Mouse (Mus musculus): ENCODE data around the gene Adprh. TPM values are rescaled to one million over a fixed set of nuclear protein-coding genes. Genes with fewer than 3 reads are reported as not detected.

Gene Adprh
- polyA plus RNA-seq, 1 experiment from 2014 or later, result 90.5 TPM

DNA sequence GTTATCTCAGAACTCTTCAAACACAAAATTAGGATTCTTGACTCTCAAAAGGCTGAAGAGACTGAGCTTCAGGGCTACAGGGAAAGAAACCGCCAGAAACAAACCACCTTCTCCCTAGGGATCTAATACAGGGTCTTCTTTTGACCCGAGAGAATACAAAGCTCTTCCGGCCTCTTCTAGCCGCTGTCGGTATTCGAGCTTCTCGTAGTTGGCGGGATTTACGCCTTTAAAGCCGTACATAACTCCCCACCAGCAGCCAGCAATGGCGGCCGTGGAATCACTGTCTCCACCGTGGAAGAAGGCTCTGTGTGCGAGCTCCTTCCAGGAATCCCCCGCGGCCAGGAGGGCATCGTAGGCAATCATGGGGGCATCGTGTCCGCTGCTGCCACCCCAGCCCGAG is 6.9 kb downstream of the Adprh start:
- peaks cover 3% of the 10 kb centered on the region; the same call in 1 of the 2 replicates for H3K9me3 ChIP-seq (ENCODE audit: control insufficient read depth, low read length)
- H3K4me1 ChIP-seq (ENCODE audit: control insufficient read depth in 2 of 2, insufficient read depth in 2 of 2, low read length in 2 of 2), result no peaks in the 10 kb centered on the region
- no peak overlapping the region for H3K9ac ChIP-seq (ENCODE audit: low read length)
- ATAC-seq (ENCODE audit: insufficient number of reproducible peaks, insufficient read depth, low FRiP score, low read depth), result no peak
- H3K4me2 ChIP-seq (ENCODE audit: low read length), result no peak overlapping the region
- H3K36me3 ChIP-seq (ENCODE audit: control insufficient read depth, insufficient read depth, low read length), result peaks cover 73% of the 10 kb centered on the region
- no peak overlapping the region for H3K4me3 ChIP-seq (ENCODE audit: control insufficient read depth in 1 of 2, insufficient read depth in 1 of 2, low read depth in 1 of 2, low read length in 2 of 2)
- 95% methylated on average over 20 of the region's 20 CpGs for WGBS
- H3K27ac ChIP-seq (replicated peaks in 1 of 2; ENCODE audit: control insufficient read depth in 1 of 2, insufficient read depth in 1 of 2, low read depth in 2 of 2, low read length in 2 of 2), result no peak overlapping the region
- no peaks in the 10 kb centered on the region for H3K27me3 ChIP-seq (ENCODE audit: control insufficient read depth, insufficient read depth, low read length)

DNA sequence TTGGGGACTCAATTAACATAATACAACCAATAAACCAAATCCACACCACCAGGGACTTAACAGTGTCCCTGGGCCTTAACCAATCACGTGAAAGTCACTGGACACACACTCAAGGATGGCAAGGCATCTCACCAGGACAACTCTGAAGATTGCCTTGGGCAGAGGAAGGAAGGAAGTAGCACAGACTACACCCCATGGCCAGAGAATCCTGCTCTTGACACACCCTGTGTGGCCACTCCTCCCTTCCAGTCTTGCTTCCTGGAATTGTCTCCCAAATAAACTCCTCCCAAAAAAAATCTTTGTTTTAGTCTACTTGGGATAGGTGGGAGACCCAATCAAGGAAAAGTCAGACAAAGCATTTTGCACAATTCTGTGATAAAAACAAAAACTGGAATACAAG is 7.5 kb downstream of the Adprh start:
- no peak overlapping the region for H3K27ac ChIP-seq (replicated peaks in 1 of 2; ENCODE audit: control insufficient read depth in 1 of 2, insufficient read depth in 1 of 2, low read depth in 2 of 2, low read length in 2 of 2)
- H3K36me3 ChIP-seq (ENCODE audit: control insufficient read depth, insufficient read depth, low read length), result peaks cover 69% of the 10 kb centered on the region

DNA sequence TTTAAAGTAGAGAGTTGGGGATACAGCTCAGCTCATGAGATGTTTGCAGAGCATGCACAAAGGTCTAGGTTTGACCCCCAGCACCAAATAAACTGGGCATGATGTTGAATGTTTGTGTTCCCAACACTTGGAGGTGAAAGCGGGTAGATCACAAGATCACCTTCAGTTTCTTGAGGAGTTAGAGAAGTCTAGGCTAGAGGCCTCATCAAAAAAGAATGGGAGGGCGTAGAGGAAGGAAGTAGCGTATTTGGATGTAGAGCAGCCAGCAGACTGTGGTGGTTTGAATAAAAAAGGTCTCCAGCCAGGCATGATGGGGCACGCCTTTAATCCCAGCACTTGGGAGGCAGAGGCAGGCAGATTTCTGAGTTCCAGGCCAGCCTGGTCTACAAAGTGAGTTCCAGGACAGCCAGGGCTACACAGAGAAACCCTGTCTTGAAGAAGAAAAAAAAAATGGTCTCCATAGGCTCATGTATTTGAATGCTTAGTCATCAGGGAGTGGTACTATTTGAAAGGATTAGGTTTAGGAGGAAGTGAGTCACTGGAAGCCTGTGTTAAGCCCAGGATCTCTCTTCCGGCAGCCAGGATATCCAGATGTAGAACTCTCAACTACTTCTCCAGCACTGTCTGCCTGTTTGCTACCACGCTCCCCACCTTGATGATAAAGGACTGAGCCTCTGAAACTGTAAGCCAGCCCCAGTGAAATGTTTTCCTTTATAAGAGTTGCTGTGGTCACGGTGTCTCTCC is 8.6 kb downstream of the Adprh start:
- Histone ChIP-seq H3K27me3 (ENCODE audit: control insufficient read depth, insufficient read depth, low read length) (no peaks in the 10 kb centered on the region), H3K36me3 (ENCODE audit: control insufficient read depth, insufficient read depth, low read length) (peaks cover 59% of the 10 kb centered on the region), H3K4me3 (ENCODE audit: control insufficient read depth in 1 of 2, insufficient read depth in 1 of 2, low read depth in 1 of 2, low read length in 2 of 2) (no peak overlapping the region), H3K4me2 (ENCODE audit: low read length) (no peak overlapping the region), H3K27ac (replicated peaks in 1 of 2; ENCODE audit: control insufficient read depth in 1 of 2, insufficient read depth in 1 of 2, low read depth in 2 of 2, low read length in 2 of 2) (no peak overlapping the region), H3K9ac (ENCODE audit: low read length) (no peak overlapping the region), H3K4me1 (ENCODE audit: control insufficient read depth in 2 of 2, insufficient read depth in 2 of 2, low read length in 2 of 2) (no peaks in the 10 kb centered on the region), H3K9me3 (ENCODE audit: control insufficient read depth, low read length) (peaks cover 3% of the 10 kb centered on the region; the same call in 1 of the 2 replicates)
- ATAC-seq (ENCODE audit: insufficient number of reproducible peaks, insufficient read depth, low FRiP score, low read depth), result no peak
- 96% methylated on average over 7 of the region's 7 CpGs for WGBS

More for the DNA sequence above, 7.5 kb downstream of the Adprh start:
- no peaks in the 10 kb centered on the region for H3K4me1 ChIP-seq (ENCODE audit: control insufficient read depth in 2 of 2, insufficient read depth in 2 of 2, low read length in 2 of 2)
- peaks cover 3% of the 10 kb centered on the region; the same call in 1 of the 2 replicates for H3K9me3 ChIP-seq (ENCODE audit: control insufficient read depth, low read length)
- H3K9ac ChIP-seq (ENCODE audit: low read length), result no peak overlapping the region
- no peak overlapping the region for H3K4me2 ChIP-seq (ENCODE audit: low read length)
- WGBS, result 88% methylated on average over 1 of the region's 1 CpGs
- no peak for ATAC-seq (ENCODE audit: insufficient number of reproducible peaks, insufficient read depth, low FRiP score, low read depth)
- no peak overlapping the region for H3K4me3 ChIP-seq (ENCODE audit: control insufficient read depth in 1 of 2, insufficient read depth in 1 of 2, low read depth in 1 of 2, low read length in 2 of 2)
- no peaks in the 10 kb centered on the region for H3K27me3 ChIP-seq (ENCODE audit: control insufficient read depth, insufficient read depth, low read length)

DNA sequence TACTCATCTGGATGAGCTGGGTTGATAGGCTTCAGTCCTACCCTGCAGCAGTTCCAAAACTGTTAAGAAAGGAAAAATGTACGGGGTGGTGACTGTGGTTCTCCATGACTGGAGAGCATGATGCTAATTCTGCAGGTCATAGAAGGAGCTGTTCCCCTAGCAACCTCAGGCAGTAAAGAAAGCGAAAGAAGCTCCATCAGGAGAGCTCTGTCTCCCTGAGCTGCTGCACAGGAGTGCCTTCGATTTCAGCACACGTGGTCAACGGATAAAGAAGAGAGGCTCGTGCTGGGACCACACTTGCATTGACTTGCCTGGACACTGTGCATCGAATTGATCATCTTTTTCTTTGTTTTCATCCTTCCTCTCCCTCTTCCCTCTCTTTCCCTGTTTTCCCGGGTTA is 10.3 kb downstream of the Adprh start:
- Histone ChIP-seq H3K9ac (ENCODE audit: low read length) (no peak overlapping the region), H3K4me3 (ENCODE audit: control insufficient read depth in 1 of 2, insufficient read depth in 1 of 2, low read depth in 1 of 2, low read length in 2 of 2) (no peak overlapping the region), H3K27me3 (ENCODE audit: control insufficient read depth, insufficient read depth, low read length) (no peaks in the 10 kb centered on the region), H3K36me3 (ENCODE audit: control insufficient read depth, insufficient read depth, low read length) (peaks cover 43% of the 10 kb centered on the region), H3K27ac (replicated peaks in 1 of 2; ENCODE audit: control insufficient read depth in 1 of 2, insufficient read depth in 1 of 2, low read depth in 2 of 2, low read length in 2 of 2) (no peak overlapping the region), H3K4me2 (ENCODE audit: low read length) (no peak overlapping the region), H3K4me1 (ENCODE audit: control insufficient read depth in 2 of 2, insufficient read depth in 2 of 2, low read length in 2 of 2) (no peaks in the 10 kb centered on the region), H3K9me3 (ENCODE audit: control insufficient read depth, low read length) (peaks cover 3% of the 10 kb centered on the region; the same call in 1 of the 2 replicates)
- 83% methylated on average over 8 of the region's 8 CpGs for WGBS
- ATAC-seq (ENCODE audit: insufficient number of reproducible peaks, insufficient read depth, low FRiP score, low read depth), result no peak

DNA sequence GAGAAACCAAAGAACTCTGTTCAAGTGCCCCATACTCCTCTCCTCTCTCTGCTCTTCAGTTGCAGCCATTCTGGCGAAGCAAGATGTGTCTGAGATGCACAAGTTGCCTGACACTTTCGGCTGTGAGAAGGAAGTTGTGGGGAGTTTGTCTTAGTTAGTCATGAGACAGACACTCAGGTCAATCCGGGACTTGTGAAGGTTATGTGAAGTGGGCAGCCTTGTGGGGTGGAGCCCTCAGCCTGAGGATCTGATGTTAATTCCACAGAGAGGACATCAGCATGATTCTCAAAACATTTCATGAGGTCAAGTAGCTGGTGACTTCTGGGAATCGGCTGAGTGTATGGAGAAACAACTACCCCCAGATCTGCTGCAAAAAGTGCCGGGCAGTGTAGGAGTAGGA is 10.9 kb downstream of the Adprh start:
- H3K27me3 ChIP-seq (ENCODE audit: control insufficient read depth, insufficient read depth, low read length), result no peaks in the 10 kb centered on the region
- no peak overlapping the region for H3K27ac ChIP-seq (replicated peaks in 1 of 2; ENCODE audit: control insufficient read depth in 1 of 2, insufficient read depth in 1 of 2, low read depth in 2 of 2, low read length in 2 of 2)
- H3K9me3 ChIP-seq (ENCODE audit: control insufficient read depth, low read length), result peaks cover 3% of the 10 kb centered on the region; the same call in 1 of the 2 replicates
- H3K4me2 ChIP-seq (ENCODE audit: low read length), result no peak overlapping the region
- peaks cover 37% of the 10 kb centered on the region for H3K36me3 ChIP-seq (ENCODE audit: control insufficient read depth, insufficient read depth, low read length)
- H3K4me3 ChIP-seq (ENCODE audit: control insufficient read depth in 1 of 2, insufficient read depth in 1 of 2, low read depth in 1 of 2, low read length in 2 of 2), result no peak overlapping the region
- H3K4me1 ChIP-seq (ENCODE audit: control insufficient read depth in 2 of 2, insufficient read depth in 2 of 2, low read length in 2 of 2), result no peaks in the 10 kb centered on the region
- 76% methylated on average over 5 of the region's 5 CpGs for WGBS
- ATAC-seq (ENCODE audit: insufficient number of reproducible peaks, insufficient read depth, low FRiP score, low read depth), result no peak
- H3K9ac ChIP-seq (ENCODE audit: low read length), result no peak overlapping the region

DNA sequence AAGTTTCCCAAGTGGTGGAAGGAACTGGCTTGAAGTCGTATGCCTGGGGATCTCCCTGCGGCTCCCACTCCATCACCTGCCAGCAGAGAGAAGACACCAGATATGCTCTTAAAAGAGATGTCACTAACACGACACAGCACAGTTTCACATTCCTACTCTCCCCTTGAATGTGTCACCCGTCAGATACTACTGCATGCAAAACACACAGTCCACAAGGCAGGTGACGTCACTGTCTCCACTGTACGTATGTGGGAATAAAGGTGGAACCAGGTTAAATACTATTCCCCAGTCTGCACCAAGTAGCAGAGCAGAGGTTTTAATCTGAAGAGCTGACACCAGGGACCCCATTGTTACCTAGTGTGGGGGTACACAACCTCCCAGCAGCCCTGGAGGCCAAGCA is 12.1 kb downstream of the Adprh start:
- H3K9ac ChIP-seq (ENCODE audit: low read length), result no peak overlapping the region
- H3K27ac ChIP-seq (replicated peaks in 1 of 2; ENCODE audit: control insufficient read depth in 1 of 2, insufficient read depth in 1 of 2, low read depth in 2 of 2, low read length in 2 of 2), result no peak overlapping the region
- no peak overlapping the region for H3K4me2 ChIP-seq (ENCODE audit: low read length)
- no peaks in the 10 kb centered on the region for H3K27me3 ChIP-seq (ENCODE audit: control insufficient read depth, insufficient read depth, low read length)
- no peak overlapping the region for H3K4me3 ChIP-seq (ENCODE audit: control insufficient read depth in 1 of 2, insufficient read depth in 1 of 2, low read depth in 1 of 2, low read length in 2 of 2)
- H3K9me3 ChIP-seq (ENCODE audit: control insufficient read depth, low read length), result peaks cover 3% of the 10 kb centered on the region; the same call in 1 of the 2 replicates
- no peaks in the 10 kb centered on the region for H3K4me1 ChIP-seq (ENCODE audit: control insufficient read depth in 2 of 2, insufficient read depth in 2 of 2, low read length in 2 of 2)
- no peak for ATAC-seq (ENCODE audit: insufficient number of reproducible peaks, insufficient read depth, low FRiP score, low read depth)
- WGBS, result 38% methylated on average over 6 of the region's 6 CpGs
- peaks cover 25% of the 10 kb centered on the region for H3K36me3 ChIP-seq (ENCODE audit: control insufficient read depth, insufficient read depth, low read length)

DNA sequence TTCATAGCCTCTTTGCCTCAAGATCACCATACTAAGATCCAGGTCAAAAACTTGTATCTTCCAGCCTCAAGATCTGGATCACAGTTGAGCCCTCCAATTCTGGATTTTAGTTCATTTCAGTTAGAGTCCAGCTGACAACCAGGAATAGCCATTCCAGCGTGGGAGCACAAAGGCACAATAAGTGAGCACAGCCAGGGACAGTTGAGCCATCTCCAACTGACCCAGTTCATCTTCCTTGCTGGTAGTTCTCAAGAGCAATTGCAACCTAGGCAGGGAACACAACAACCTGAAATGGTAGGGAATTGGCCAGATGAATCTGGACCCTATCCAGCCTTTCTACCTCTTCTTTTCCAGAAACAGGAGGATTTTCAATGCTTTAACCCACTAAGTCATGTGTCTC is 13.3 kb downstream of the Adprh start:
- Histone ChIP-seq H3K9me3 (ENCODE audit: control insufficient read depth, low read length) (peaks cover 1% of the 10 kb centered on the region; the same call in 1 of the 2 replicates), H3K4me3 (ENCODE audit: control insufficient read depth in 1 of 2, insufficient read depth in 1 of 2, low read depth in 1 of 2, low read length in 2 of 2) (no peak overlapping the region), H3K4me2 (ENCODE audit: low read length) (no peak overlapping the region), H3K27ac (replicated peaks in 1 of 2; ENCODE audit: control insufficient read depth in 1 of 2, insufficient read depth in 1 of 2, low read depth in 2 of 2, low read length in 2 of 2) (no peak overlapping the region), H3K27me3 (ENCODE audit: control insufficient read depth, insufficient read depth, low read length) (no peaks in the 10 kb centered on the region), H3K9ac (ENCODE audit: low read length) (no peak overlapping the region), H3K4me1 (ENCODE audit: control insufficient read depth in 2 of 2, insufficient read depth in 2 of 2, low read length in 2 of 2) (no peaks in the 10 kb centered on the region), H3K36me3 (ENCODE audit: control insufficient read depth, insufficient read depth, low read length) (peaks cover 13% of the 10 kb centered on the region)
- 84% methylated on average over 1 of the region's 1 CpGs for WGBS
- ATAC-seq (ENCODE audit: insufficient number of reproducible peaks, insufficient read depth, low FRiP score, low read depth), result no peak

Measured in heart, embryonic 14.5 days (tissue).